Mouse (Mus musculus) large intestine, adult 2 months (tissue): ENCODE measurements around the gene Cphx2. TPM values are rescaled to one million over a fixed set of nuclear protein-coding genes. Genes with fewer than 3 reads are reported as not detected.

Experiments used
- polyA plus RNA-seq: library from polyadenylated mRNA; depleted of rRNA; stranded (reverse); fragments of >200 nt; gene quantifications from 2 replicates; pipeline ENCODE4 v1.2.3, GENCODE M21; 2012; rRNA removed

Gene Cphx2
- polyA plus RNA-seq, 1 experiment, result not detected

Other genes starting within 250 kb of the Cphx2 start
- gene Anxa11, start 239.4 kb upstream of the Cphx2 start, polyA plus RNA-seq, result 119 and 155 TPM in 2 replicates
- gene Plac9a, start 178.4 kb upstream of the Cphx2 start, polyA plus RNA-seq, result 0.37 and 1.3 TPM in 2 replicates
- gene Tmem254a, start 153.8 kb upstream of the Cphx2 start, polyA plus RNA-seq, result 4.0 and 5.2 TPM in 2 replicates
- 0.15 and 0.33 TPM in 2 replicates for gene Cphx1, start 143.2 kb upstream of the Cphx2 start, polyA plus RNA-seq
- gene Duxbl1, start 102.9 kb upstream of the Cphx2 start, polyA plus RNA-seq, result 0.08 TPM in 1 of 2 replicates, not detected in the other
- gene Gm9780, start 38.8 kb upstream of the Cphx2 start, polyA plus RNA-seq, result 30.5 and 47.4 TPM in 2 replicates
- 24.4 and 42.9 TPM in 2 replicates for gene Tmem254c, start 14.2 kb upstream of the Cphx2 start, polyA plus RNA-seq
- gene Cphx3, start 781 bp downstream of the Cphx2 start, polyA plus RNA-seq, result not detected in 2 replicates
- 0.26 and 0.45 TPM in 2 replicates for gene Duxbl2, start 36.8 kb downstream of the Cphx2 start, polyA plus RNA-seq
- 14.0 and 28.3 TPM in 2 replicates for gene Plac9b, start 101.0 kb downstream of the Cphx2 start, polyA plus RNA-seq
- 56.2 and 72.3 TPM in 2 replicates for gene Tmem254b, start 125.5 kb downstream of the Cphx2 start, polyA plus RNA-seq
- 0.10 TPM in 1 of 2 replicates, not detected in the other for gene Duxbl3, start 176.4 kb downstream of the Cphx2 start, polyA plus RNA-seq